Mouse (Mus musculus) granulocyte monocyte progenitor cell, adult 5-6 weeks (primary cell): ENCODE results near the gene Serhl. TPM values are rescaled to one million over a fixed set of nuclear protein-coding genes. Genes with fewer than 3 reads are reported as not detected.
A peak's percentile ranks its signal among the peaks of the same experiment; 100 is the strongest.

ENCODE experiments used
- ATAC-seq: replicated peaks from 2 replicates; pipeline ENCODE4 v1.8.0; 2016; ENCODE audit warnings: mild to moderate bottlenecking, moderate TSS enrichment, inconsistent platforms; ENCODE audit not compliant: poor library complexity, severe bottlenecking
- total RNA-seq, 2 experiments: library from RNA; stranded (forward) in 1 of 2; stranded (reverse) in 1 of 2; fragments of 200-712, 200-1000 nt in 1 of 2; fragments of >200 nt in 1 of 2; fragmentation: Nextera tagmentation in 1 of 2; gene quantifications; 2 replicates each; pipeline ENCODE4 v1.2.3; 2014 to 2017

Serhl gene
- total RNA-seq, 2 experiments from 2014 or later: 39.1 to 48.6 TPM

GRCm38 (mm10) chr15:83157667-83158064, 68.4 kb downstream of the Serhl start:
- no peak for ATAC-seq

- 0 out of 2 replicates have a peak, but pooled peaks have one; percentile 1 for ATAC-seq
These were observed 69.4 kb downstream of the Serhl start for GRCm38 (mm10) chr15:83158587-83159160.

GRCm38 (mm10) chr15:83159823-83160222, 70.5 kb downstream of the Serhl start:
- no peak for ATAC-seq

GRCm38 (mm10) chr15:83160561-83160960, 71.3 kb downstream of the Serhl start:
- ATAC-seq: no peak

GRCm38 (mm10) chr15:83161062-83161748, 71.9 kb downstream of the Serhl start:
- no peak for ATAC-seq

GRCm38 (mm10) chr15:83162001-83162400, 72.7 kb downstream of the Serhl start:
- no peak for ATAC-seq

GRCm38 (mm10) chr15:83162818-83163485, 73.6 kb downstream of the Serhl start:
- ATAC-seq: no peak

- no peak for ATAC-seq
These were observed 75.7 kb downstream of the Serhl start for GRCm38 (mm10) chr15:83164971-83165471.

GRCm38 (mm10) chr15:83165526-83166315, 76.4 kb downstream of the Serhl start:
- ATAC-seq: no peak

Other genes starting within 250 kb of the Serhl start
- gene Tcf20, start 101.6 kb upstream of the Serhl start, total RNA-seq (2014; fragmentation: Nextera tagmentation): 52.2 and 56.9 TPM in 2 replicates
- 76.8 and 81.2 TPM in 2 replicates for gene Tcf20, start 101.6 kb upstream of the Serhl start, total RNA-seq (2017)
- gene Nfam1, start 56.2 kb upstream of the Serhl start, total RNA-seq (2014; fragmentation: Nextera tagmentation): 60.7 and 62.4 TPM in 2 replicates
- 45.3 and 52.8 TPM in 2 replicates for gene Nfam1, start 56.2 kb upstream of the Serhl start, total RNA-seq (2017)
- 26.9 and 35.9 TPM in 2 replicates for gene Rrp7a, start 33.3 kb downstream of the Serhl start, total RNA-seq (2014; fragmentation: Nextera tagmentation)
- 50.0 and 88.6 TPM in 2 replicates for gene Rrp7a, start 33.3 kb downstream of the Serhl start, total RNA-seq (2017)
- gene Poldip3, start 59.9 kb downstream of the Serhl start, total RNA-seq (2014; fragmentation: Nextera tagmentation): 56.1 and 72.5 TPM in 2 replicates
- 78.7 and 81.9 TPM in 2 replicates for gene Poldip3, start 59.9 kb downstream of the Serhl start, total RNA-seq (2017)
- 48.7 and 61.3 TPM in 2 replicates for gene Cyb5r3, start 83.1 kb downstream of the Serhl start, total RNA-seq (2014; fragmentation: Nextera tagmentation)
- gene Cyb5r3, start 83.1 kb downstream of the Serhl start, total RNA-seq (2017): 22.4 and 27.8 TPM in 2 replicates
- not detected in 2 replicates for gene A4galt, start 162.3 kb downstream of the Serhl start, total RNA-seq (2014; fragmentation: Nextera tagmentation)
- gene A4galt, start 162.3 kb downstream of the Serhl start, total RNA-seq (2017): not detected in 2 replicates